Mouse (Mus musculus) brain, embryonic 14.5 days (tissue): ENCODE measurements at regions not wholly inside any gene's neighbourhood (a gene's known extent, or its start where the extent isn't known, plus 50 kb on each side); places are given as distances from the start of the nearest gene placed in this dataset.

ENCODE experiments used
- CTCF ChIP-seq: fragments of 200-500 bp; IDR thresholded peaks from 2 replicates; pipeline ENCODE4 v1.5.1; 2012; ENCODE audit warnings: inconsistent platforms, mild to moderate bottlenecking, moderate library complexity, borderline replicate concordance; ENCODE audit not compliant: insufficient read depth, insufficient read length; ENCODE audit errors: extremely low read depth
- POLR2A ChIP-seq: fragments of 200-500 bp; IDR thresholded peaks from 2 replicates; pipeline ENCODE4 v1.6.1; 2012; ENCODE audit warnings: mild to moderate bottlenecking, inconsistent platforms, borderline replicate concordance; ENCODE audit not compliant: poor library complexity, insufficient read depth, insufficient read length, severe bottlenecking; ENCODE audit errors: extremely low read depth

DNA sequence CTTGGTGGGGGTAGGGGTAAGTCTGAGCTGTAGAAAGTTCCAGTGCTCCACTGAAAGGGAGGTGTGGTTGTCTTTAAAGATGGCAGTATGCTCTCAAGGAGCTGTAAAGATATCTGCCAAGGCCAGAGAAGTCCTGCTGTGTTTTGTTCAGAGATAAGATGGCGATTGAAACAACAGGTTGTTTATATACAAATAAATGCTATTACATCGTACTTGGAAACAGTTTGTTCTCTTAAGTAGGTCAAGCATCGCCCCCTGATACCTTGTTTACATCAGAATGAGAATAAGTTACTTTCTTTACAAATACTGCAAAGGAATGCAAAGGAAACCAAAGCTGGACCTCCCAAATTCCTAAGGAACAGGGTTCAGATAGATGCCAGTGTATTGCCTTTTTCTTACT, 113.0 kb upstream of the Fst start:
- no peak for TF ChIP-seq CTCF
- TF ChIP-seq POLR2A: no peak
